Mouse (Mus musculus) intestine, postnatal 0 days (tissue): ENCODE measurements around the gene 1700123K08Rik. TPM values are rescaled to one million over a fixed set of nuclear protein-coding genes. Genes with fewer than 3 reads are reported as not detected.
"Not testable (repeated sequence)": the region's sequence is repeated elsewhere in the genome, so short reads cannot be mapped to it uniquely, and the experiment has no call there.

Experiments
- ATAC-seq: fragments of 200-750 bp; cut with Nextera tagmentation; 2 replicates; pipeline ENCODE4 v1.8.0; 2017; ENCODE audit warnings: mild to moderate bottlenecking, moderate TSS enrichment, moderate library complexity
- H3K27ac ChIP-seq: fragments of 300-500 bp; sonication (generic); 2 replicates; pipeline ENCODE4 v1.5.1; 2014; ENCODE audit warnings: mild to moderate bottlenecking, low read depth, low read length, moderate library complexity
- H3K27me3 ChIP-seq: fragments of 300-500 bp; sonication (generic); replicated peaks from 2 replicates; pipeline ENCODE4 v1.6.1; 2014; ENCODE audit warnings: low read length, mixed read lengths; ENCODE audit not compliant: control insufficient read depth, insufficient read depth
- H3K36me3 ChIP-seq: fragments of 300-500 bp; sonication (generic); 2 replicates; pipeline ENCODE4 v1.6.1; 2014; ENCODE audit warnings: mild to moderate bottlenecking, moderate library complexity; ENCODE audit not compliant: control insufficient read depth, insufficient read depth
- H3K4me1 ChIP-seq: fragments of 300-500 bp; sonication (generic); replicated peaks from 2 replicates; pipeline ENCODE4 v1.6.1; 2014; ENCODE audit warnings: antibody characterized with exemption, low read length, mixed read lengths; ENCODE audit not compliant: control insufficient read depth, insufficient read depth
- H3K4me2 ChIP-seq: fragments of 300-500 bp; sonication (generic); replicated peaks from 2 replicates; pipeline ENCODE4 v1.6.1; 2014; ENCODE audit warnings: low read depth, mild to moderate bottlenecking, moderate library complexity
- H3K4me3 ChIP-seq: fragments of 300-500 bp; sonication (generic); 2 replicates; pipeline ENCODE4 v1.5.1; 2014; ENCODE audit warnings: low read depth, low read length
- H3K9ac ChIP-seq: fragments of 300-500 bp; sonication (generic); 2 replicates; pipeline ENCODE4 v1.6.1; 2014; ENCODE audit warnings: mild to moderate bottlenecking, low read depth, low read length
- H3K9me3 ChIP-seq: fragments of 300-500 bp; sonication (generic); 2 replicates; pipeline ENCODE4 v1.6.1; 2016; ENCODE audit warnings: mixed run types; ENCODE audit not compliant: control insufficient read depth
- CTCF ChIP-seq: sonication (generic); IDR thresholded peaks from 2 replicates; pipeline ENCODE4 v1.5.1; 2016; ENCODE audit warnings: low read depth, mild to moderate bottlenecking, control low read depth, antibody characterized with exemption, moderate library complexity
- WGBS: fragments of 180-500 bp; shearing (Covaris S2); extraction: QIAGEN DNeasy Blood & Tissue Kit; methylation state at CpG from one replicate; pipeline ENCODE4 v1.1.7; 2014; 5-methylcytosine and 5-hydroxymethylcytosine counted together
- microRNA-seq: library from miRNA; unstranded; fragments of <30 nt; microRNA quantifications from one replicate; pipeline ENCODE4, GENCODE M21; 2016
- polyA plus RNA-seq: library from polyadenylated mRNA; unstranded; fragments of >200 nt; fragmentation: Nextera tagmentation; extraction: Ambion mirVana; gene quantifications from 2 replicates; pipeline ENCODE4 v1.2.1, GENCODE M21; 2015

The 1700123K08Rik gene
- not detected in 2 replicates for polyA plus RNA-seq

- not testable (repeated sequence) for H3K4me1 ChIP-seq, H3K4me2 ChIP-seq, H3K36me3 ChIP-seq, H3K9me3 ChIP-seq, H3K27me3 ChIP-seq, H3K9ac ChIP-seq, H3K27ac ChIP-seq, ATAC-seq, H3K4me3 ChIP-seq
- WGBS: 80% methylated on average over 2 of the region's 2 CpGs
Observed at GRCm38 (mm10) chr5:138564612-138565011, at the start of gene 1700123K08Rik. Gene 1700123K08Rik (minus strand): TSS chr5:138564712.

- TF ChIP-seq CTCF: no peak
- H3K4me3 ChIP-seq: no peak overlapping the region
- no peak for ATAC-seq
- H3K4me1 ChIP-seq: no peaks in the 10 kb centered on the region
- H3K4me2 ChIP-seq: no peak overlapping the region
- H3K9me3 ChIP-seq: 0 out of 2 replicates have a peak, but pooled peaks cover 9% of the 10 kb centered on the region
- no peak overlapping the region for H3K27ac ChIP-seq
- no peak overlapping the region for H3K9ac ChIP-seq
- whole genome bisulfite sequencing: 86% methylated on average over 6 of the region's 6 CpGs
- no peaks in the 10 kb centered on the region for H3K36me3 ChIP-seq
- H3K27me3 ChIP-seq: no peaks in the 10 kb centered on the region
Observed at GRCm38 (mm10) chr5:138587396-138587795, 22.9 kb upstream of the 1700123K08Rik start.

GRCm38 (mm10) chr5:138571623-138572022, 7.1 kb upstream of the 1700123K08Rik start:
- H3K27me3 ChIP-seq: no peaks in the 10 kb centered on the region
- no peak overlapping the region for H3K4me2 ChIP-seq
- WGBS: 54% methylated on average over 4 of the region's 4 CpGs
- no peaks in the 10 kb centered on the region for H3K4me1 ChIP-seq
- no peaks in the 10 kb centered on the region for H3K36me3 ChIP-seq
- H3K4me3 ChIP-seq: no peak overlapping the region
- peak; percentile 47 for TF ChIP-seq CTCF
- no peaks in the 10 kb centered on the region for H3K9me3 ChIP-seq
- no peak overlapping the region for H3K9ac ChIP-seq
- no peak for ATAC-seq
- H3K27ac ChIP-seq: no peak overlapping the region

GRCm38 (mm10) chr5:138552718-138553117, 11.8 kb downstream of the 1700123K08Rik start:
- Histone ChIP-seq H3K27me3 (no peaks in the 10 kb centered on the region), H3K9me3 (no peaks in the 10 kb centered on the region), H3K27ac (no peak overlapping the region), H3K9ac (no peak overlapping the region), H3K4me2 (no peak overlapping the region), H3K36me3 (no peaks in the 10 kb centered on the region), H3K4me1 (no peaks in the 10 kb centered on the region), H3K4me3 (no peak overlapping the region)
- WGBS: 61% methylated on average over 1 of the region's 1 CpGs
- no peak for ATAC-seq
- peak; percentile 55 for TF ChIP-seq CTCF

GRCm38 (mm10) chr5:138532491-138532890, 32.0 kb downstream of the 1700123K08Rik start:
- H3K27ac ChIP-seq: no peak overlapping the region
- H3K4me2 ChIP-seq: no peak overlapping the region
- TF ChIP-seq CTCF: no peak
- H3K36me3 ChIP-seq: no peaks in the 10 kb centered on the region
- no peak overlapping the region for H3K4me3 ChIP-seq
- WGBS: 75% methylated on average over 1 of the region's 1 CpGs
- no peaks in the 10 kb centered on the region for H3K27me3 ChIP-seq
- no peaks in the 10 kb centered on the region for H3K9me3 ChIP-seq
- H3K9ac ChIP-seq: no peak overlapping the region
- no peak for ATAC-seq
- no peaks in the 10 kb centered on the region for H3K4me1 ChIP-seq

Small RNAs within 50 kb of the gene (microRNA-seq; reads per million reads assigned to microRNA genes)
- gene Gm24082: not detected

Other genes starting within 250 kb of the 1700123K08Rik start
- gene Pvrig, start 222.8 kb downstream of the 1700123K08Rik start, polyA plus RNA-seq: 0.21 TPM in 1 of 2 replicates, not detected in the other
- 9.2 and 11.0 TPM in 2 replicates for gene Zfp157, start 123.2 kb downstream of the 1700123K08Rik start, polyA plus RNA-seq
- gene Zfp68, start 55.0 kb upstream of the 1700123K08Rik start, polyA plus RNA-seq: 25.0 and 27.6 TPM in 2 replicates
- 3.4 and 3.7 TPM in 2 replicates for gene A430033K04Rik, start 58.1 kb upstream of the 1700123K08Rik start, polyA plus RNA-seq
- 2.5 and 3.3 TPM in 2 replicates for gene Fam20c, start 189.8 kb upstream of the 1700123K08Rik start, polyA plus RNA-seq